Mouse (Mus musculus): Measurements from ENCODE around the gene Cd70. TPM values are rescaled to one million over a fixed set of nuclear protein-coding genes. Genes with fewer than 3 reads are reported as not detected.

The Cd70 gene
- polyA plus RNA-seq, 1 experiment from 2014 or later: not detected

DNA sequence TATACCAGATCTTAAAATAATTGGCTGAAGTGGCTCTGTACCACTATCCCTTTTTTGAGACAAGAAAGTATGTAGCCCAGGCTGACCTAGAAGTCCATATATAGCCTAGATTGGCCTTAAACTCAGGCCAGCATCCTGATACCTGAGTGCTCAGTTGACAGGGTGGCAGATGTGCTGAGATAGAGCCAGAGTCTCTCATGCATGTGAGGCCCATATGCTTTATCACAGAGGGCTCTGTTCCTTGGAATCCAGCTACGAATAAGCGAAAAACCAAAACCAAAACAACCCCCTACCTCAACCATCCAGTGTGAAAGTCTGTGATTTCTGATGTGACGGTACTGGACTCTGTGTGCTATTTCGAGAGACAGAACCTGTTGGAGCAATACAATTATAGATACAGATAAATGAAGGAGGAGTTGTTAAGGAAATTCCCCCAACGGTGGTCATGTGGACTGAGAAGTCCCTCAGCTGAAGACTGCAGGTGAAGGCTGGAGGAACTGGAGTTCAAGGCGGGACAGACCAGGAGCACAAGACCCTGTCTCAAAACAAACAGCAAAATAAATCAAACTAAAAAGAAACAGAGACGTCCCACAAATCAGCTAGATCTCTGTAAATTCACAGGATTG is 41.4 kb downstream of the Cd70 start:
- peaks cover 31% of the 10 kb centered on the region for H3K4me1 ChIP-seq
- no peaks in the 10 kb centered on the region for H3K36me3 ChIP-seq
- 78% methylated on average over 7 of the region's 7 CpGs for WGBS
- ATAC-seq (ENCODE audit: borderline replicate concordance, extremely low read depth, low FRiP score, low TSS enrichment): no peak
- H3K9me3 ChIP-seq: no peaks in the 10 kb centered on the region
- no peak overlapping the region for H3K4me3 ChIP-seq
- H3K9ac ChIP-seq: no peak overlapping the region
- H3K27ac ChIP-seq: no peak overlapping the region
- no peaks in the 10 kb centered on the region for H3K27me3 ChIP-seq
- no peak overlapping the region for H3K4me2 ChIP-seq

DNA sequence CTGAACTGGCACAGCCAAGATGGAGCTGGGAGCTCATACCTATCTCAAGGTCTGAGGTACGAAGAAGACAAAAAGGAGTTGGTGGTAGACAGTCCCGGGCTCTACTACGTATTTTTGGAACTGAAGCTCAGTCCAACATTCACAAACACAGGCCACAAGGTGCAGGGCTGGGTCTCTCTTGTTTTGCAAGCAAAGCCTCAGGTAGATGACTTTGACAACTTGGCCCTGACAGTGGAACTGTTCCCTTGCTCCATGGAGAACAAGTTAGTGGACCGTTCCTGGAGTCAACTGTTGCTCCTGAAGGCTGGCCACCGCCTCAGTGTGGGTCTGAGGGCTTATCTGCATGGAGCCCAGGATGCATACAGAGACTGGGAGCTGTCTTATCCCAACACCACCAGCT is 42.5 kb downstream of the Cd70 start:
- Histone ChIP-seq H3K4me2 (peak overlapping the region; percentile 90; the same call in 1 of the 2 replicates), H3K4me3 (no peak overlapping the region), H3K36me3 (no peaks in the 10 kb centered on the region), H3K9me3 (no peaks in the 10 kb centered on the region), H3K4me1 (peaks cover 31% of the 10 kb centered on the region), H3K27me3 (no peaks in the 10 kb centered on the region), H3K9ac (no peak overlapping the region), H3K27ac (no peak overlapping the region)
- ATAC-seq (ENCODE audit: borderline replicate concordance, extremely low read depth, low FRiP score, low TSS enrichment): no peak
- 83% methylated on average over 5 of the region's 5 CpGs for WGBS

GRCm38 (mm10) chr17:57106035-57106368 is 43.6 kb downstream of the Cd70 start:
- Histone ChIP-seq H3K27ac (no peak overlapping the region), H3K27me3 (no peaks in the 10 kb centered on the region), H3K4me2 (peak overlapping the region; percentile 90), H3K4me3 (peak overlapping the region; percentile 53), H3K36me3 (no peaks in the 10 kb centered on the region), H3K9ac (peak overlapping the region; percentile 58; the same call in 1 of the 2 replicates), H3K9me3 (no peaks in the 10 kb centered on the region), H3K4me1 (peaks cover 31% of the 10 kb centered on the region)
- ATAC-seq (ENCODE audit: borderline replicate concordance, extremely low read depth, low FRiP score, low TSS enrichment): no peak
- 9% methylated on average over 9 of the region's 9 CpGs for WGBS

- peak; percentile 78 for ATAC-seq (ENCODE audit: borderline replicate concordance, extremely low read depth, low FRiP score, low TSS enrichment)
- peak within 1 kb of the TSS; percentile 90 for H3K4me2 ChIP-seq
- under 1% methylated on average over 55 of the region's 61 CpGs for WGBS
- peak within 1 kb of the TSS; percentile 67 for H3K27ac ChIP-seq
- H3K4me1 ChIP-seq: peaks cover 31% of the 10 kb centered on the region
- peak within 1 kb of the TSS; percentile 53 for H3K4me3 ChIP-seq
- H3K9me3 ChIP-seq: no peaks in the 10 kb centered on the region
- H3K9ac ChIP-seq: peak within 1 kb of the TSS; percentile 58
- no peaks in the 10 kb centered on the region for H3K36me3 ChIP-seq
- H3K27me3 ChIP-seq: no peaks in the 10 kb centered on the region
Observed at GRCm38 (mm10) chr17:57105181-57106034, 44.2 kb downstream of the Cd70 start, which contains the start of gene Tnfsf9. Gene Tnfsf9 (plus strand): TSS chr17:57105325.

DNA sequence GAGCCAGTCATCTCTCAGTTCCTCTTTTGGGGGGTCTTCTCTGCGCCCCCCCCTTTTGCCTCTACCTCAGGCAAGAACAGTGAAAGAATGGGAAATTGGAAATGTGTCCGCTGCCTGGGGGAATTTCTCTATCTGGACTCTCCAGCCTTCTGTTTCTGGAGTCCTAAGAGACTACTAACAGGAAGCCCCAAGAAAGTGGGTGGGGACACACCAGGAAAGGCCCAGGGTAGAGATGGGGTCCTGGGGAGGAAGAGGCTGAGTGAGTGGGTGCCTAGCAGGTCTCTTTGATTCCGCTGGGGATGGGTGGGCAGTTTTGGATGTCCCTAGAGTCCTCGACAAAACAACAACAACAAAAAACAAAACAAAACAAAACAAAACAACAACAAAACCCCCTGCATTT is 45.1 kb downstream of the Cd70 start:
- Histone ChIP-seq H3K4me3 (peak overlapping the region; percentile 53), H3K36me3 (no peaks in the 10 kb centered on the region), H3K27ac (no peak overlapping the region), H3K9me3 (no peaks in the 10 kb centered on the region), H3K4me1 (peaks cover 31% of the 10 kb centered on the region), H3K27me3 (no peaks in the 10 kb centered on the region), H3K4me2 (peak overlapping the region; percentile 90), H3K9ac (peak overlapping the region; percentile 58; the same call in 1 of the 2 replicates)
- 42% methylated on average over 4 of the region's 4 CpGs for WGBS
- ATAC-seq (ENCODE audit: borderline replicate concordance, extremely low read depth, low FRiP score, low TSS enrichment): no peak

DNA sequence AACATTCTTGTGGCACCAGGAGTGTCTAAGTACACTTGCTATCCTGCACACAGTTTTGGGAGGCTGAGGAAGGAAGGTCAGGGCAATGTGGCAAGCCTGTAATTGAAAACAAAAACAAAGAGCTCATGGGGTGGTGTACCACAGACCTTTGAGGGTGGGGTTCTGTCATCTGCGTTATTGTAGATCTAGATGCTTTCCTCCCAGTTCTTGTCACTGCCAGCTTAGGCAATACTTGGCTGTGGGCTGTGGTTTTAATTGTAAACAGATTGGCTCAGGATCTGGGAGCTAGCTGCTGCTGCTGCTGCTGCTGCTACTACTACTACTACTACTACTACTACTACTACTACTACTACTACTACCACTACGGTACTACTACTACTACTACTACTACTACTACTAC is 47.3 kb downstream of the Cd70 start:
- H3K9me3 ChIP-seq: no peaks in the 10 kb centered on the region
- WGBS: 77% methylated on average over 2 of the region's 2 CpGs
- no peaks in the 10 kb centered on the region for H3K36me3 ChIP-seq
- H3K27me3 ChIP-seq: no peaks in the 10 kb centered on the region
- H3K9ac ChIP-seq: no peak overlapping the region
- H3K4me1 ChIP-seq: peaks cover 20% of the 10 kb centered on the region
- H3K27ac ChIP-seq: no peak overlapping the region
- no peak overlapping the region for H3K4me2 ChIP-seq
- ATAC-seq (ENCODE audit: borderline replicate concordance, extremely low read depth, low FRiP score, low TSS enrichment): no peak
- H3K4me3 ChIP-seq: no peak overlapping the region

GRCm38 (mm10) chr17:57099629-57100325 is 49.8 kb downstream of the Cd70 start:
- Histone ChIP-seq H3K9me3 (no peaks in the 10 kb centered on the region), H3K4me1 (peaks cover 16% of the 10 kb centered on the region), H3K4me2 (no peak overlapping the region), H3K27me3 (no peaks in the 10 kb centered on the region), H3K27ac (no peak overlapping the region), H3K36me3 (no peaks in the 10 kb centered on the region), H3K9ac (no peak overlapping the region), H3K4me3 (no peak overlapping the region)
- 8% methylated on average over 10 of the region's 10 CpGs for WGBS
- ATAC-seq (ENCODE audit: borderline replicate concordance, extremely low read depth, low FRiP score, low TSS enrichment): no peak

- no peaks in the 10 kb centered on the region for H3K27me3 ChIP-seq
- ATAC-seq (ENCODE audit: borderline replicate concordance, extremely low read depth, low FRiP score, low TSS enrichment): no peak
- H3K4me3 ChIP-seq: no peak overlapping the region
- no peak overlapping the region for H3K27ac ChIP-seq
- no peaks in the 10 kb centered on the region for H3K36me3 ChIP-seq
- H3K9me3 ChIP-seq: no peaks in the 10 kb centered on the region
- 66% methylated on average over 5 of the region's 5 CpGs for WGBS
- H3K4me2 ChIP-seq: no peak overlapping the region
- peaks cover 9% of the 10 kb centered on the region for H3K4me1 ChIP-seq
- no peak overlapping the region for H3K9ac ChIP-seq
Observed at GRCm38 (mm10) chr17:57098321-57098720, 51.3 kb downstream of the Cd70 start.

- Histone ChIP-seq H3K4me2 (peak overlapping the region; percentile 54), H3K36me3 (no peaks in the 10 kb centered on the region), H3K4me1 (peaks cover 9% of the 10 kb centered on the region), H3K9me3 (no peaks in the 10 kb centered on the region), H3K4me3 (peak overlapping the region; percentile 17), H3K9ac (no peak overlapping the region), H3K27me3 (no peaks in the 10 kb centered on the region), H3K27ac (no peak overlapping the region)
- ATAC-seq (ENCODE audit: borderline replicate concordance, extremely low read depth, low FRiP score, low TSS enrichment): peak; percentile 73; the same call in 1 of the 2 replicates
- WGBS: 1% methylated on average over 11 of the region's 11 CpGs
Observed at GRCm38 (mm10) chr17:57096623-57096920, 53.0 kb downstream of the Cd70 start.

Other genes starting within 250 kb of the Cd70 start
- gene Mllt1, start 214.4 kb downstream of the Cd70 start, polyA plus RNA-seq (2015; fragmentation: Nextera tagmentation; extraction: Ambion mirVana): 50.0 and 53.2 TPM in 2 replicates
- gene Acer1, start 167.7 kb downstream of the Cd70 start, polyA plus RNA-seq (2015; fragmentation: Nextera tagmentation; extraction: Ambion mirVana): not detected in 2 replicates
- 135 and 136 TPM in 2 replicates for gene Clpp, start 159.5 kb downstream of the Cd70 start, polyA plus RNA-seq (2015; fragmentation: Nextera tagmentation; extraction: Ambion mirVana)
- gene Alkbh7, start 152.4 kb downstream of the Cd70 start, polyA plus RNA-seq (2015; fragmentation: Nextera tagmentation; extraction: Ambion mirVana): 40.0 and 40.5 TPM in 2 replicates
- 0.78 TPM in 1 of 2 replicates, not detected in the other for gene Pspn, start 149.8 kb downstream of the Cd70 start, polyA plus RNA-seq (2015; fragmentation: Nextera tagmentation; extraction: Ambion mirVana)
- gene Gtf2f1, start 138.5 kb downstream of the Cd70 start, polyA plus RNA-seq (2015; fragmentation: Nextera tagmentation; extraction: Ambion mirVana): 56.7 and 63.3 TPM in 2 replicates
- gene Gm17949, start 138.3 kb downstream of the Cd70 start, polyA plus RNA-seq (2015; fragmentation: Nextera tagmentation; extraction: Ambion mirVana): 0.26 and 0.50 TPM in 2 replicates
- 42.1 and 44.1 TPM in 2 replicates for gene Khsrp, start 118.3 kb downstream of the Cd70 start, polyA plus RNA-seq (2015; fragmentation: Nextera tagmentation; extraction: Ambion mirVana)
- gene Slc25a41, start 108.1 kb downstream of the Cd70 start, polyA plus RNA-seq (2015; fragmentation: Nextera tagmentation; extraction: Ambion mirVana): 0.12 TPM in 1 of 2 replicates, not detected in the other
- gene Crb3, start 90.7 kb downstream of the Cd70 start, polyA plus RNA-seq (2015; fragmentation: Nextera tagmentation; extraction: Ambion mirVana): 55.3 and 57.0 TPM in 2 replicates
- 8.7 and 9.5 TPM in 2 replicates for gene Slc25a23, start 89.9 kb downstream of the Cd70 start, polyA plus RNA-seq (2015; fragmentation: Nextera tagmentation; extraction: Ambion mirVana)
- gene Dennd1c, start 71.3 kb downstream of the Cd70 start, polyA plus RNA-seq (2015; fragmentation: Nextera tagmentation; extraction: Ambion mirVana): 4.8 and 5.6 TPM in 2 replicates
- 16.4 and 17.5 TPM in 2 replicates for gene Tubb4a, start 62.0 kb downstream of the Cd70 start, polyA plus RNA-seq (2015; fragmentation: Nextera tagmentation; extraction: Ambion mirVana)
- gene Tnfsf9, start 44.5 kb downstream of the Cd70 start, polyA plus RNA-seq (2015; fragmentation: Nextera tagmentation; extraction: Ambion mirVana): 8.6 and 10.4 TPM in 2 replicates
- 0.33 and 0.36 TPM in 2 replicates for gene Tnfsf14, start 44.4 kb upstream of the Cd70 start, polyA plus RNA-seq (2015; fragmentation: Nextera tagmentation; extraction: Ambion mirVana)
- 2.5 and 3.7 TPM in 2 replicates for gene C3, start 78.4 kb upstream of the Cd70 start, polyA plus RNA-seq (2015; fragmentation: Nextera tagmentation; extraction: Ambion mirVana)
- gene Gpr108, start 98.7 kb upstream of the Cd70 start, polyA plus RNA-seq (2015; fragmentation: Nextera tagmentation; extraction: Ambion mirVana): 33.1 and 37.3 TPM in 2 replicates
- gene Trip10, start 99.7 kb upstream of the Cd70 start, polyA plus RNA-seq (2015; fragmentation: Nextera tagmentation; extraction: Ambion mirVana): 49.0 TPM in 2 replicates
- gene Vav1, start 129.3 kb upstream of the Cd70 start, polyA plus RNA-seq (2015; fragmentation: Nextera tagmentation; extraction: Ambion mirVana): 3.2 and 6.1 TPM in 2 replicates
- 5.0 and 5.7 TPM in 2 replicates for gene Adgre1, start 208.9 kb upstream of the Cd70 start, polyA plus RNA-seq (2015; fragmentation: Nextera tagmentation; extraction: Ambion mirVana)